Mouse (Mus musculus): ENCODE measurements at regions not wholly inside any gene's neighbourhood (a gene's known extent, or its start where the extent isn't known, plus 50 kb on each side); places are given as distances from the start of the nearest gene placed in this dataset.

GRCm38 (mm10) chr13:19523686-19524085, 96.0 kb downstream of the Epdr1 start:
- no peak for TF ChIP-seq GATA1 (IDR thresholded peaks at IDR 0.05; ENCODE audit: low read length)

GRCm38 (mm10) chr13:19517938-19518777, 101.6 kb downstream of the Epdr1 start:
- no peak for TF ChIP-seq GATA1 (IDR thresholded peaks at IDR 0.05; ENCODE audit: low read length)

- peak; percentile 49 for TF ChIP-seq GATA1 (IDR thresholded peaks at IDR 0.05; ENCODE audit: low read length)
Measured at GRCm38 (mm10) chr13:19514844-19515555, 104.7 kb downstream of the Epdr1 start.

- TF ChIP-seq GATA1 (IDR thresholded peaks at IDR 0.05; ENCODE audit: low read length): no peak
Measured at GRCm38 (mm10) chr13:19506543-19506942, 110.9 kb upstream of the Stard3nl start.

GRCm38 (mm10) chr13:19504241-19504640, 108.6 kb upstream of the Stard3nl start:
- TF ChIP-seq GATA1 (IDR thresholded peaks at IDR 0.05; ENCODE audit: low read length): no peak

GRCm38 (mm10) chr13:19482198-19482597, 86.6 kb upstream of the Stard3nl start:
- no peak for TF ChIP-seq GATA1 (IDR thresholded peaks at IDR 0.05; ENCODE audit: low read length)

- no peak for TF ChIP-seq GATA1 (IDR thresholded peaks at IDR 0.05; ENCODE audit: low read length)
Measured at GRCm38 (mm10) chr13:19474041-19474440, 78.4 kb upstream of the Stard3nl start.

GRCm38 (mm10) chr13:19470729-19471128, 75.1 kb upstream of the Stard3nl start:
- TF ChIP-seq GATA1 (IDR thresholded peaks at IDR 0.05; ENCODE audit: low read length): no peak

- no peak for TF ChIP-seq GATA1 (IDR thresholded peaks at IDR 0.05; ENCODE audit: low read length)
Measured at GRCm38 (mm10) chr13:19466722-19467384, 71.3 kb upstream of the Stard3nl start.

- TF ChIP-seq GATA1 (IDR thresholded peaks at IDR 0.05; ENCODE audit: low read length): no peak
Measured at GRCm38 (mm10) chr13:19462966-19463365, 67.4 kb upstream of the Stard3nl start.

GRCm38 (mm10) chr13:19449387-19449786, 53.8 kb upstream of the Stard3nl start:
- no peak for TF ChIP-seq GATA1 (IDR thresholded peaks at IDR 0.05; ENCODE audit: low read length)

Data from G1E-ER4 (cell line).